Mouse (Mus musculus) retina, postnatal 7 days (tissue): ENCODE measurements around the gene Pim2.
A peak's percentile ranks its signal among the peaks of the same experiment; 100 is the strongest.

Experiments used
- DNase-seq: peaks from one replicate; pipeline ENCODE4 v3.0.0-alpha.2; 2012; ENCODE audit warnings: low read depth, low spot score

The Pim2 gene

DNA sequence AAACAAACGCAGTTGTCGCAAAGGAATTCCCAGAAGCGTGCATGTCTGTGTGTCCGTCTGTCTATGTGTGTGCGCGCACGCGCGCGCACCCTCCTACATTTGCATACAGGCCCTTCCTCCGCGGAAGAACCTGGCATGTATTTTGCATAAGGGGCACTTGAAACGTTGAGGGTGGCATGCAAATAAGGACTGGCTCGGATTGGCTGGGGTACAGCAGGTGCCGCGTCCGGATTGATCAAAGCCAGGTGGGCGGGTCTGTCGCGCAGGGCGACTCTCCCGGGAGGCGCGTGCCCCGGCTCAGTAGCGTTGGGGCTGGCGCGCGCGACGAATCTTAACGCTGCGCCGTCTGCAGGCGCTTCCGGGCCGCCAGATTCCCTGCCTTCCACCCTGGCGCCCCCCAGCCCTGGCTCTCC is at the start of gene Pim2:
TSS of gene Pim2 (plus strand) at position 256 of the 413 bp plus-strand sequence.
- DNase-seq = peak; percentile 61

DNA sequence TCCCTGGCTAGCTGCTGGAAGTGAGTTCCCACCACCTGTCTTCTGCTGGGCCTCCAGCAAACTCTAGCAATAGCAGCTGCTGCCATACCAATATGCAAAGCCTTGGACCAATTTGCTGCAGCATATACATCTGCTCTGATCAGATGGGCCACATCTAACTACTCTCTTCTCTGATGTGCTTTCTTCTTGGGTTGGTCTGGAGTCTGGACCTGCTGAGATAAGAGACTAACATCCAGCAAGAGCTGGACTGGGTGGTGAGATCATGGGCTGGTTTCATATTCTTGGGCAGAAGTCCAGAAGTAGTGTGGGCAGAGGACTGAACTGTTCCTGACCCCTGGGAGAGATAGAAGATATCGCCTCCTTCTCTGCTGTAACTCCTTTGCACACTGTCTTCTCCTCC is 40.9 kb upstream of the Pim2 start:
- no peak for DNase-seq

DNA sequence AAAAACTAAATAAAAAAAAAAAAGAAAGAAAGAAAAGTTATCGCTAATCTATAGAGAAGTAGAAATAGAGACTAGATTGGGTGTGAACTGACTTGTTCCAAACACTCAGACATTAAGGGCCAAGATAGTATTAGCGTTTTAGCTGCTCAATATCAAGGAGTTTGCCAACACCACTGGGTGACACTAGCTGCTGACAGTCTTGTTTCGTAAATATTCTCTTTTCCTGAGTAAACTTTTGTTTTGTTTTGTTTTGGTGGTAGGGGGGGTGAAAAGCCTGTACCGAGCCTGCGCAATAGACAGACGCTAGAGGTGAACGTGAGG is 37.3 kb upstream of the Pim2 start:
- DNase-seq = no peak

DNA sequence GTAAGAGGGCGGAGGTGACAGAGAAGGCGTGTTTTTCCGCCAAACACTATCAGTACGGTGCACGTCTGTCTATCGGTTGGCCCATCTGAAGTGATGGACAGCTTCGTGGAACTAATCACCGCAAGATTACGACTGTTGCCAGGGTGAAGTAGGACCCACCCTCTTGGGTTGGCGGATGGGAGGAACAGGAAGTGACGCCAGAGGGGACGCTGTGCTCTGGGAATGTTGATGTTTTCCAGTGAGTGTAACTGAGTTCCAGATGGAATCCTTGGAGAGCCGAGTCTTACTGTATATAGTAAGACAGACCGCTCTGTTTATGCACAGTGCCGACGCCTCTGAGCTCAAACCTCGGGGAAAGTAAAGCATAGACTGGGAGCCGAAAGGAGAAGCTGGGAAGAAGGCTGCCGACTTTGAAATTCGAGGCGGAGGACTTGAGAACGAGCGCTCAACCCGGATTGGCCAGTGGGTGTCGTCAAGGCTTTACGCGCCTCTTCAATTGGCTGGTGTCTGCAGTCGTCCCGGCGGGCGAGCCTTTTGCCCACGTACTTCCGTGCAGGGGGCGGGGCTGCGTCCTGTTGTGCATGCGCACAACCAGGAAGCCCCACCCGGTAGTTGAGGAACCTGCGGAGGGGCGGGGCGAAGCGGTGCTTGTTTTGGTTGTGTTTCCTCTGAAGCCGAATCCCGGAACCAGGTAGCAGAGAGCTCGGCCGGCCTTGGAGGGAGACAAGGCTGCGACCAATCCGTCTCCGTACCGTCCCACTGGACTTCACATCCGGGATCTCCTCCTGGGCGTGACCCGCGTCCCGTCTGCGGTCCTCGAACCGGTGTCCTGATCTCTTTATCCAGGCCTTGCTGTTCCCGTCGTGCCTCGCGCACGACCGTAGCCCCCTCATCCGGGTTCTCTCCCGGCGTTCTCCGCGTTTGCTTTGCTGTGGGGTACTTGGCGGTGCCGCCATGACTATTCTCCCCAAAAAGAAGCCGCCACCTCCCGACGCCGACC is 36.6 kb upstream of the Pim2 start, which contains the start of gene Otud5:
TSS of gene Otud5 (plus strand) at position 202 of the 1,000 bp plus-strand sequence.
- DNase-seq = peak; percentile 88

DNA sequence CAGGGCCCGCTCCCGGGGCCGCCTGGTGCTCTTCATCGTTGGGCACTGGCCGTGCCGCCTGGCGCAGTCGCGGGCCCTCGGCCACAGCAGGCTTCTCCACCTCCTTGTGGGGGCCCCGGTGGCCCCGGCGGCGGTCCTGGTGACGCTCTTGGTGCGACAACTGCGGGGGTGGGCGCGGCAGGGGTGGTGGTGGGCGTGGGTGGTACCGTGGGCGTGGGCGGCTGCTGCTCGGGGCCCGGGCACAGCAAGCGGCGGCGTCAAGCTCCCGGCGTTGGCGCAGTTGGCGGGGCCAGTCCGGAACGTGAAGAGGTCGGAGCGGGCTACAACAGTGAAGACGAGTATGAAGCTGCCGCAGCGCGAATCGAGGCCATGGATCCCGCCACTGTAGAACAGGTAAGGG is 35.7 kb upstream of the Pim2 start:
- DNase-seq = no peak

DNA sequence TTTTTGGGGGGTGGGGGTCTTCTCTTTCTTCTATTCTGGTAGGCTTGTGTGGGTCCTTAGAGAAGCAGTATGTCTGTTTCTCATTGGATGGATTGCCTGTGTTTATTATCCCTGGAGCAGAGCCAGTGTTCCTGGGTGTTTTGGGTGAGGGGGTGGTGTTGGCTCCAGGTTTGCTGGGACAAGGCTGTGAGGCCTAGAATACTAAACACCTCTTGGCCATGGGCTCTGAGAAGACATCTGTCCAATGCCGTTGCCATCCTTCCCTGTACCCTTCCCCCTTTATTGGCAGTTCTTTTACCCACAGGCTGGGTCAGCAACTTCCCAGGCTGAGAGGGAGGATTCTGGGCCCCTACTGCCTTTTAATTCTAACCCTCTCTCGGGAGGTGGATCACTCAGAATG is 30.2 kb upstream of the Pim2 start:
- no peak for DNase-seq

DNA sequence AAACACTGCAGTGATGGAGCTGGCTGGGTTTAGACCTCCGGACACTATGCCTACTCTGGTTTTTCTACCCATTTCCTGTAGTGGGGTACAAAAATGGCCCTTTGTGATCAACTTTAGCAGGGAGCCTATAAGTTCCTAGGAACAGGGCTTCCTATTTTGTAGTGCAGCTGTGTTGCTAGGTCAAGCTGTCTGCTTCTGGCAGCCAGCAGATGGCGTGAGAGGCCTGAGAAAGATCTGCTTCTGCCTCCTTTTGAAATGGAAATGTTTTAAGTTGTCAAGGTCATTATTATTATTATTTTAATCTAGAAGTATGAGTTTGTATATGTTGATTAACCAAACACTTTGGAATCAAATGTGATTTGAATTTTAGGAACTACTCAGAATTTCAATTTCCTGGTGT is 23.5 kb upstream of the Pim2 start:
- DNase-seq = no peak

DNA sequence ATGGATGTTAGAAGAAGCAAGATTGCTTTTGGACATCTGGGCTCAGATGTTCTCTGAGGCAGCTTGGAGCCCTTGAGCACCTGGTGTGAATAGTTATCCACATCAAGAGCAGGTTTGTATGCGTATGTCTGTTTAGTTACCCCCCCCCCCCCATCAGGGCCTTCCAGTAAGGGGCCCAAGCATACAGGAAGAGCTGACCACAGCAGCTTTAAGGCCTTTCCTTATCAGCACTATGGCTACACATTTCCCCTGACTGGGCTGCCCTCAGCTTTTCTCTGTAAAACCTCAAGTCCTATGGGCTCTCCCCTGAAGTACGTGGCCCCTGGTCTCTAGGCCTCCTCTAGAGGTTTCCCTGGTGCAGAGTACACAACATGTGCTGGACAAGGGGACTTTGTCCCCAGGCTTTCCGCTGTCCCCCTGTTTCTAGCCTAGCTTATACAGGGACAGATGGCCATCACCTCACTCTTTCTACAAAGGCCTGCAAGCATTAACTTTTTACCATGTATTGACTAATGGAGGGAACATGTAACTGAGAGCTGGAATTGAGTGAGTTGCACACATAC is 18.8 kb upstream of the Pim2 start:
- no peak for DNase-seq

DNA sequence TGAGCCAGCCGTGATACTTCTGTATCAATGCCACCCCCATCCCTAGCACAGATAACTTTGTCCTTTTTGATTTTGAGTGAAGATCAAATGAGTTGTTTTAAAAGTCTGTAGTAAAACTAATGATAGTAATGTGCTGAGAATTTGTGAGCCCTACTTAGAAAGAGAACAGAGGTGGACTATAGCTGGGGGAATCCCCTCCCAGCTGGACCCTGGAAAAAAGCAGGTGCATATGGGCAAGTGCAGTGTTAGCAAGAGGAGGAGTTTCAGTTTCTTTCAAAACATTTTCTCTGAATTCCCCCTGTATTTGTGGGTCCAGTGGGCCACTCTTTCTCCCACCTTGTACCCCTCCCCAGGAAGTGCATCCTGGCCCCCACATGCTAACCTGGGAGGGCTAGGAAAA is 14.9 kb upstream of the Pim2 start:
- DNase-seq = no peak

DNA sequence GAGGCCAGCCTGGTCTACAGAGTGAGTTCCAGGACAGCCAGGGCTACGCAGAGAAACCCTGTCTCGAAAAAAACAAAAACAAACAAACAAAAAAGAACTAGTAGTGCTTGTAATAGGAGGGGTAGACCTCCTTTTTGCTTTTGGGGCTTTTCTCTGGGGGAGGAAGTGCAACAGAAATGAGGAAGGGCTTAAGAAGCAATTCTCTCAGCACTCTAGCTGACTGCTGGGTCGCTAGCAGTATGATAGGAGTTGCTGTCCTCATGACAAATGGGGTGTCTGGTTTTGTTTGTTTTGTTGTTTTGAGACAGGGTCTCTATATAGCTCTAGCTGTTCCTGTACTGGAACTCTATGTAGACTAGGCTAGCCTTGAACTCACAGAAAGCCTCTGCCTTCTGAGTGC is 13.5 kb upstream of the Pim2 start:
- no peak for DNase-seq

DNA sequence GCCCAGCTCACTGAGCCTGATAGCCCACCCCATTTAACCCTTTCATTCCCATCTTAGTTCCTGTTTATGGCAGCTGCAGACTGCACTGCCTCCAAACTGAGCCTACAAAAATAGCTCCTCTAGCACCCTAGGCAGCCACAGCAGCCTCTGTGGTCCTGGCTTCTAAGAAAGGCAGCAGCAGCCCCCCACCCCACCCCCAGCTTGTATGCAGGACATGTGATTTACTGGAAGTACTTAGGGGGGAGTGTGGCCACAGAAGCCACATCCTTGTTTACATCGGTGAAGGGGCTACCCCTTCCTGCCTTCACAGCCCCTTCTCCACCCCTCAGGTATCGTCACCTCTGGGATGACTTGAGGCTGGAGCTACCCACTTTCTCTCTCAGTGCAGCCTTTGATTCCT is 12.7 kb upstream of the Pim2 start:
- DNase-seq = no peak

DNA sequence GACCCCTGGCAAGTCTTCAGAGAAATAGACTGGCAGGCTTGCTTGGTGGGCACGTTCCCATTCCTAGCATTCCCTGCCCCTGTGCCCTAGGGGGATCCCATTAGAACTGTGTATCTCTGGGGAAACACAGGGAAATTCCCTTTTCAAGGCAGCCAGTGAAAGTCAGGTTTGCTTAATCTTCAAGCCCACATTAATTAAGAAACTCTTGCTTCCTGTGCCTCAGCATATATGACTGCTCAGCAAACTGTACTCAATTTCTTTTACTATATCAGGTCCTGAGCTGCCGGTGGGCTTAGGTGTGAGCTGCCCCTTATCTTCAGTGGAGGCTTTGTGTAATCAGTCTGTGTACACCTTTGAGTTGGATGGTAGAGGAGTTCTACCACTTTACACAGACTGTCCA is 12.3 kb upstream of the Pim2 start:
- DNase-seq = no peak

DNA sequence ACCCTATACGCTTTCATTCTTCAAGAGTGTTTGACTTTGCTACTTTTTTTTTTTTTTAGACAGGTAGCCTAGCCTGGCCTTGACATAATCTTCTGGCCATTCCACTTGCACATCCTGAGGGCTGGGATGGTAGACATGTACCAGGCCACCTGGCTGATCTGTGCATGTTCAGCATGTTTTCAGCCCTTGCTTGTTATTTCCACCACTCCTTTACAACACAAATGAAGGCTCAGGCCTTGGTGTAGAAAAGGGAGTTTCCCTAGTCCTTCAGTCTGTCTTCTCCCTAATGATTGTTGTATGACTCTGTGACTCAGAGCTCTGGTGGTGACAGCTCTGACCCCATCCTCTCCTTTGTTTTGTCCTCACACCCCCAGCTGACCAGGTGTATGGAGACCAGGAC is 10.9 kb upstream of the Pim2 start:
- DNase-seq = no peak

DNA sequence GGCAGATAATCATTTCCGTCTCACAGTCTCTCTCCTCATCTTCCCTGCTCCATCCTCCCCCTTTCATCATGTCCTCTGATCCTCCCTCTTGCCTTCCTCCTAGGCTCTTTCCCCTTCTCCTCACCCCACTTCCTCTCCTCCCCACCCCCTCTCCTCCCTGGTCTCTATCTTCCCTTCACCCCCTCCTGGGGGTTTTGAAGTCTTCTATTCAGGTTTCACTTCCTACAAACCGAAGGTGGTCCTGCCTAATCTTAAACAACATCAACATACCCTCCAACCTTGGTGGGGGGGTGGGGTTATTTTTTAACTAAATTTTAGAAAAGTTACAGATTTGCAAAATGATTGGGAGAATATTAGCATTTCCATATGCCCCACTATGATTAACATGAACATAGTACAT is 9.6 kb upstream of the Pim2 start:
- DNase-seq = no peak

DNA sequence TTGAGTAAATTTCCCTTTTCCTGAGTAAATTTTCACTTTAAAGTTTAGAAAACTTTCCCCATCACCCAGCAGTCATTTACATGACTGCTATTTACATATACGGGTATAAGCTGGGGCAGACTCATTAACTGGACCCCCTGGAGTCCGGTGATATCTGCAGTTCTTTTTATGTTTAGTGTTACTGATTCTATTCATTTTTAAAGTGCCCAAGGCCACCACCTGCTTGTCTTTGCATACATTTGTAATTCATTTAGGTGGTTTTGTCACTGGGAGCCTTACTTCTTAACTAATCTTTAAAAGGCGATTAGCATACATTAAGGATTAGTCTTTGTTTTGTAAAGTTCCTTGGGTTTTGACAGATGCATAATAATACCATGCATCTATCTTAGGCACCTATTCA is 8.2 kb upstream of the Pim2 start:
- no peak for DNase-seq

DNA sequence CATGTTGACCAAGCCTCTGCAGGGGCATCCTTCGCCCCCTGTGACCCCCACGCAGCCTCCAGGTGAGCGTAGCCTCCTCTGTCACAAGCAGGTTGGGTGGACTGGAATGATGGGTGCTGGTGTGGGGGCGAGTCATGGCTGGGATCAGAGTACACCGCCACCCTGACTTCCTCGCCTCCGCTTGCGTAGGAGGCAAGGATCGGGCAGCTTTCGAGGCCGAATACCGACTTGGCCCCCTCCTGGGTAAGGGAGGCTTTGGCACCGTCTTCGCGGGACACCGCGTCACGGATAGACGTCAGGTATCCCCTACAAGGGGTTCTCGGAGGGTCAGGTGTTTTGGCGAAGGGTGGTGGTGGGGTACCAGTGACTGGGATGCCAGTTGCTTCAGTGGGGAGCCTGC is 433 bp downstream of the Pim2 start:
- DNase-seq = no peak

DNA sequence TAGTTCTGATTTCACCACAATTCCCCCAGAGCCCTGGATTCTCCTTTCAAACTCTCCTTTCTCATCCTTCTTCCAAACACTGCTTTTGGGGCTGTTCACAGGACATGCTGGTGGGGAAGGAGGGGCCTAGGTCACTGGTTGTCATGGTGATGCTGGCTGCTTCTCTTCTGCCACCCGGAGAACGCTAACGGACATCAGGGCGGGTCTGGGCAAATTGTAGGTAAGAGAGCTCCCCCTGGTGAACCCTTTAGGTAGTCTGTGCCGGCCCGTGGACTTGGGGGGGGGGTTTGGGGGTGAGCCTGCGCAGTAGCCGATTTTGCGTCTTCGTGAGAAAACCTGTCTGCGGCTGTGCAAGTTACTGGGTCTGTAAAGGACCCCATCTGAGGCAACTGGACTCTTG is 1.8 kb downstream of the Pim2 start:
- DNase-seq = no peak

DNA sequence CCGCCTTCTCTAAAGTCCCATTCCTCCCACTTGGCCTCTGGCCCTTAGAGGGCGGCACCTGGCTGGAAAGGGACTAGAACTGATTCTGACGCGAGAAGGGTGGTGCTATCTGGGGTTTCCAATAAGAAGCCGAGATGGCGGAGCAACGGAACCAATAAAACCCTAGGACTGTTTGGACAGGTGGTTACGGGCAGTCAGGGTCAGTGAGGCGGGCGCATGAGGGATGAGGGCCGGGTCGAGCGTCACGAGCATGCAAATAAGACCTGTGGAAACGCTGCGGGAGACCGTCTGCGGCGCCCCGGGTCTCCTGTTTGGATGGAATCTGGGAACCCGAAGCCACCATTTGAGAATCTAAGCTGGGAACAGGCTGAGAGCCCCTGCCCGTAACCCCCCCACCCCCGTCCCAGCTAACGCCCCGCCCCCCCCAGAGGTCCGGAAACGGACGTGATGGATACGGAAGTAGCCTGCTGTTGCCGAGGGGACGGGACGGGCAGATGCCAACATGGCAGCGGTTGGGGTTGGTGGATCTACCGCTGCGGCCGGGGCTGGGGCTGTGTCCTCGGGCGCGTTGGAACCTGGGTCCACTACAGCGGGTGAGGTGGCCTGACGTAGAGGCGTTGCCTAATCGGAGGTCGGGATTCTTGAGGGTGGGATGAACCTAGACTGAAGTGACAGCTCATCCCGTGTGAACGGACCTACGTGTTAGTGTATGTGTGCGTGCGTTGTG is 5.9 kb downstream of the Pim2 start, which contains the start of gene Slc35a2:
TSS of gene Slc35a2 (plus strand) at position 188 of the 727 bp plus-strand sequence.
- peak; percentile 78 for DNase-seq

DNA sequence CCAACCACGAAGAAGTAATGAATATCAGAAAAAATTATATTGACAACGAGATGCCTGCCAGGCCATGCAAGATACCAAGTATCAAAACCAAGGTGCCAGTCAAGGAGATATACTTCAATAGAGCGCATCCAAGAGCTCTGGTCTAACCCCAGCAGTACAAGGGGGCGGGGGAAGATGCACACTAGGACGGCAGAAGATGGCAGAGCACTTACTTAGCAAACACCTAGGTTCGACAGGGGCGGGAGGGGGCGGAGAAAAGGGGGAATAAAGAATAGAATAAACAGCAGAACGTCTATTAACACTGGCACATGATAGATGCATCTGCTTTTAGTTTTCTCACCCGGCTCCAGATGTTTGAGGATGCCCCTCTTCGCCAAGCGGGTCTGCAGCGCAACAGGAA is 20.1 kb downstream of the Pim2 start:
- no peak for DNase-seq

DNA sequence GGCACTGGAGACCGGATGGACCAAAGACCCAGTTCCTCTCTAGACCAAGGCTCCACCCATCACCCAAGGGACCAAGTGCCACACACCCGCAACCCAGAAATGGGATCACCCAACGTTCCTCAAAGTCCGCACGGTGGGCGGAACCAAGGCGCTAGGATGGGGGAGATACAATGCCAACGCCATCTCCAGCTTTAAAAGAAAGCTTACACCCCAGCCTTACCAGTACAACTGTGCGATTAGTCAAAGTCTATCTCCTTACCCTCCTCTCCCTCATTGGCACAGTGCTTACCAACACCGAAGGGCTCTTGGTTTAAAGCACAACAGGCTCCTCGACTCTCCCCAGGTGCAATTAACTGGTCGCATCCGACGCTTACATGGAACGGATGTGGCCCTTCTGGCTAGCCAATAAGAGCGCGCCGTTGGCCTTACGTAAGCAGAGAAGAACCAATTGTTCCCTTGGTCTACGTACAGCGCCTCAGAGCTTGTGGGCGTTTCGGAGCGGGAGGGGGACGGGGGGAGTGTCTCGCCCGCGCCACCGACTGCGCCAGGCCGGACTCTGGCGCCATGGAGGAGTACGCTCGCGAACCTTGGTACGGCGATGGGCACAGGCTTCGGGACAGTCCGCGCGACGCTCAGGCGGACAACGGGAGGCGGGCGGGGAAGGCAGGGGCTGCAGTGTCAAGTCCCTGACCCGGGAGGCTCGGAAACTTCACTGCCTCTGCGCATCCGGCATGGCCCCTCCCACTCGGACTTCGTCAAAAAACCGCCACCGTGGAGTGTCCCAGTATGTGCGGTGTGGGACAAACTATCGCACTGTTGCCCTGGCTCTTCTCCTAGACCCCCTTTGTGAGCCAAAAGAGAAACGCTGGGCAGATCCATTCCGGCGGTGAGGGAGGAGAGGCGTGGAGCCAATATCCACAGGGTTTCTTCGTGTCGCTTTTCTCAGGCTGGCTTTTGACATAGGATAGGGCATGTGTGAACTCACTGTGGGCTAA is 21.1 kb downstream of the Pim2 start, which contains the start of the genes Pqbp1 and Timm17b:
TSS of gene Pqbp1 (minus strand) at position 390 of the 995 bp plus-strand sequence.
TSS of gene Timm17b (plus strand) at position 478 of the 995 bp plus-strand sequence.
- peak; percentile 83 for DNase-seq

DNA sequence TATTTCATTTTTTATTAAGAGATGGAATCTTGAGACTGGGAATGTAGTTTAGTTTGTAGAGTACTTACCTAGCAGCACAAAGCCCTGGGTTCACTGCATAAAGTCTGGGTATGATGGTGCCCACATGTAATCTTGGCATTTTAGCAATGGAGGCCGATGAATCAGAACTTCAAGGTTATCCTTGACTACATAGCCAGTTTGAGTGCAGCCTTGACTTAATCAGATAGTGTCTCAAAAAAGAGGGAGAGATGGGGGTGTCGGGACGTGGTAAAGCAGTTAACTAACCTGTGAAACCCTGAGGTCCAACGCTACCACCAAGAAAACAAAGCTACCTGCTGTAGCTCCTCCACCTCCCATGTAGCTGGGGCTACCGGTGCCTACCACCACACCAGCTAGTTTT is 26.4 kb downstream of the Pim2 start:
- DNase-seq = no peak
